Mouse (Mus musculus) ES-E14 (cell line): ENCODE data around the gene Gm9844. TPM values are rescaled to one million over a fixed set of nuclear protein-coding genes. Genes with fewer than 3 reads are reported as not detected.
"Not testable (repeated sequence)": the region's sequence is repeated elsewhere in the genome, so short reads cannot be mapped to it uniquely, and the experiment has no call there.

Experiments
- DNase-seq: peaks from one replicate; pipeline ENCODE4 v3.0.0-alpha.2; 2013; ENCODE audit warnings: low read depth, low spot score
- H3K27ac ChIP-seq: 2 replicates; pipeline ENCODE4 v1.5.1; 2012; ENCODE audit warnings: low read depth, mild to moderate bottlenecking, low read length, moderate library complexity, mixed read lengths; ENCODE audit not compliant: poor library complexity, insufficient read depth, severe bottlenecking
- H3K36me3 ChIP-seq: 2 replicates; pipeline ENCODE4 v1.6.1; 2012; ENCODE audit warnings: mild to moderate bottlenecking, low read length, moderate library complexity, mixed read lengths; ENCODE audit not compliant: control insufficient read depth, poor library complexity, insufficient read depth, severe bottlenecking
- H3K4me1 ChIP-seq, 2 experiments: fragments of 150-350 bp in 1 of 2; sonication (generic) in 1 of 2; 2 replicates each; pipeline ENCODE4 v1.6.1; 2012; ENCODE audit warnings: low read length in 2 of 2, mild to moderate bottlenecking in 1 of 2, mixed read lengths in 1 of 2; ENCODE audit not compliant: control insufficient read depth in 2 of 2, insufficient read depth in 2 of 2, poor library complexity in 1 of 2
- H3K4me3 ChIP-seq, 2 experiments: fragments of 150-350 bp in 1 of 2; sonication (generic) in 1 of 2; 2 replicates each; pipeline ENCODE4 v1.5.1; 2012; ENCODE audit warnings: low read length in 2 of 2, low read depth in 1 of 2, mild to moderate bottlenecking in 1 of 2, mixed read lengths in 1 of 2; ENCODE audit not compliant: insufficient read depth in 1 of 2, poor library complexity in 1 of 2, severe bottlenecking in 1 of 2
- H3K9ac ChIP-seq: 2 replicates; pipeline ENCODE4 v1.6.1; 2012; ENCODE audit warnings: low read depth, mild to moderate bottlenecking, low read length, mixed read lengths; ENCODE audit not compliant: poor library complexity, insufficient read depth, severe bottlenecking
- H3K9me3 ChIP-seq: fragments of 150-350 bp; sonication (generic); 2 replicates; pipeline ENCODE4 v1.6.1; 2012; ENCODE audit warnings: low read depth, mild to moderate bottlenecking, low read length; ENCODE audit not compliant: control insufficient read depth, insufficient read depth
- CHD2 ChIP-seq: IDR thresholded peaks from 2 replicates; pipeline ENCODE4 v1.6.1; 2014; ENCODE audit warnings: mild to moderate bottlenecking, low read depth, low read length, inconsistent platforms
- HCFC1 ChIP-seq: IDR thresholded peaks from 2 replicates; pipeline ENCODE4 v1.6.1; 2012; ENCODE audit warnings: low read length, inconsistent platforms, borderline replicate concordance; ENCODE audit not compliant: insufficient read depth
- MAFK ChIP-seq: IDR thresholded peaks from 2 replicates; pipeline ENCODE4 v1.6.1; 2014; ENCODE audit warnings: mild to moderate bottlenecking, low read depth, low read length, inconsistent platforms; ENCODE audit not compliant: insufficient read depth
- ZC3H11A ChIP-seq: IDR thresholded peaks from 2 replicates; pipeline ENCODE4 v1.6.1; 2012; ENCODE audit warnings: low read depth, mild to moderate bottlenecking, inconsistent platforms, low read length, borderline replicate concordance
- ZNF384 ChIP-seq: IDR thresholded peaks from 2 replicates; pipeline ENCODE4 v1.6.1; 2012; ENCODE audit warnings: low read depth, low read length, inconsistent platforms
- in situ Hi-C, 2 experiments: fragments of 600-800 bp; cut with MboI; formaldehyde crosslinking; loops; one replicate each; pipeline ENCODE4 v1.15.1; 2025; ENCODE audit warnings: low sequenced_read_pairs in 2 of 2, inconsistent platforms in 1 of 2; ENCODE audit not compliant: unreplicated experiment in 2 of 2
- total RNA-seq: library from RNA; depleted of rRNA; stranded (reverse); fragments of 300-350 nt; gene quantifications from 2 replicates; pipeline ENCODE4 v1.2.3, GENCODE M21; 2012; rRNA removed

Gene Gm9844
- total RNA-seq, result 4.6 and 6.7 TPM in 2 replicates

DNA sequence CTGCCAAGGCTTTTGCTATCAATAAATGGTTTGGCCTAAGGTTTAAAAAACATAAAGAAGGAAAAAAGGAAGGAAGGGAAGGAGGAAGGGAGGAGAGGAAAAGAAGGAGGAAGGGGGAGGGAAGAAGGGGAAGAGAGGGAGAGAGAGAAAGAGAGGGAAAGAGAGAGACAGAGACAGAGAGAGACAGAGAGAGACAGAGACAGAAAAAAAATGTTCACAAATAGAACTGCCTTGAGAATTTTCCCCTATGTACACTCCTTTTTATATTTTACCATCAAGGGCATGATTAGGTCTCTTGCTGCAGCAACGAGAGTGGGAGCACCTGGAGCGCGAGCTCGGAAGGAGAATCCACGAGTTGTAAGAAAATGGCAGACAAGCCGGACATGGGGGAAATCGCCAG is at the start of gene Gm9844:
Gene Gm9844, plus strand, starts transcription at position 301 of the 400 bp plus-strand sequence.
- Histone ChIP-seq H3K27ac (no peak within 1 kb of the TSS), H3K9me3 (no peaks in the 10 kb centered on the region), H3K9ac (no peak within 1 kb of the TSS), H3K4me3 (no peak within 1 kb of the TSS), H3K36me3 (no peaks in the 10 kb centered on the region), H3K4me1 (peaks cover 0 to 5% of the 10 kb centered on the region in 2 experiments; a peak in 2 of 4 replicates)
- in situ Hi-C loops, result no loop called here
- no peak for TF ChIP-seq ZNF384
- TF ChIP-seq CHD2, result no peak
- no peak for TF ChIP-seq HCFC1
- TF ChIP-seq MAFK, result no peak
- no peak for DNase-seq

- Histone ChIP-seq H3K27ac (no peak overlapping the region), H3K4me1 (peaks cover 0 to 9% of the 10 kb centered on the region in 2 experiments; a peak in 1 of 4 replicates), H3K36me3 (no peaks in the 10 kb centered on the region), H3K9ac (no peak overlapping the region), H3K9me3 (no peaks in the 10 kb centered on the region), H3K4me3 (no peak overlapping the region)
- DNase-seq, result peak; percentile 82
- TF ChIP-seq ZC3H11A (peak; percentile 72; the same call in 1 of the 2 replicates), MAFK (no peak)
- in situ Hi-C loops, result no loop called here
Measured at GRCm38 (mm10) chr7:24817502-24817901, 44.5 kb upstream of the Gm9844 start.

- DNase-seq, result no peak
- Histone ChIP-seq H3K27ac (no peak overlapping the region), H3K9ac (no peak overlapping the region), H3K4me1 (no peaks in the 10 kb centered on the region), H3K36me3 (no peaks in the 10 kb centered on the region), H3K9me3 (no peaks in the 10 kb centered on the region), H3K4me3 (no peak overlapping the region)
- TF ChIP-seq HCFC1 (no peak), ZC3H11A (no peak), CHD2 (no peak), MAFK (no peak), ZNF384 (no peak)
- in situ Hi-C loops, result no loop called here
Measured at GRCm38 (mm10) chr7:24824452-24824851, 37.6 kb upstream of the Gm9844 start.

GRCm38 (mm10) chr7:24827181-24827580 is 34.8 kb upstream of the Gm9844 start:
- in situ Hi-C loops, result no loop called here
- Histone ChIP-seq H3K27ac (no peak overlapping the region), H3K9me3 (no peaks in the 10 kb centered on the region), H3K4me3 (no peak overlapping the region), H3K4me1 (no peaks in the 10 kb centered on the region), H3K36me3 (no peaks in the 10 kb centered on the region), H3K9ac (no peak overlapping the region)
- no peak for TF ChIP-seq ZNF384
- no peak for TF ChIP-seq MAFK
- TF ChIP-seq HCFC1, result no peak
- TF ChIP-seq CHD2, result no peak
- no peak for TF ChIP-seq ZC3H11A
- DNase-seq, result no peak

GRCm38 (mm10) chr7:24838732-24839409 is 23.1 kb upstream of the Gm9844 start:
- H3K36me3 ChIP-seq, H3K4me3 ChIP-seq, H3K9me3 ChIP-seq, H3K9ac ChIP-seq, DNase-seq, in situ Hi-C loops, H3K27ac ChIP-seq: not testable (repeated sequence)
- peaks cover 0 to 13% of the 10 kb centered on the region in 2 experiments; a peak in 2 of 4 replicates for H3K4me1 ChIP-seq
